Mouse (Mus musculus) midbrain, embryonic 13.5 days (tissue): ENCODE results near the gene Lrriq3. TPM values are rescaled to one million over a fixed set of nuclear protein-coding genes. Genes with fewer than 3 reads are reported as not detected.

ENCODE experiments used
- ATAC-seq: fragments of 200-750 bp; cut with Nextera tagmentation; 2 replicates; pipeline ENCODE4 v1.8.0; 2017; ENCODE audit warnings: mild to moderate bottlenecking, moderate TSS enrichment, moderate library complexity
- H3K27ac ChIP-seq: fragments of 300-500 bp; sonication (generic); 2 replicates; pipeline ENCODE4 v1.5.1; 2015; ENCODE audit warnings: inconsistent platforms, mild to moderate bottlenecking, moderate library complexity
- H3K27me3 ChIP-seq: fragments of 300-500 bp; sonication (generic); 2 replicates; pipeline ENCODE4 v1.6.1; 2015; ENCODE audit warnings: mild to moderate bottlenecking, inconsistent platforms
- H3K36me3 ChIP-seq: fragments of 300-500 bp; sonication (generic); 2 replicates; pipeline ENCODE4 v1.6.1; 2015; ENCODE audit warnings: mild to moderate bottlenecking, inconsistent platforms
- H3K4me1 ChIP-seq: fragments of 300-500 bp; sonication (generic); replicated peaks from 2 replicates; pipeline ENCODE4 v1.6.1; 2015; ENCODE audit warnings: inconsistent platforms
- H3K4me2 ChIP-seq: fragments of 300-500 bp; sonication (generic); replicated peaks from 2 replicates; pipeline ENCODE4 v1.6.1; 2015; ENCODE audit warnings: moderate library complexity, mild to moderate bottlenecking, inconsistent platforms
- H3K4me3 ChIP-seq: fragments of 300-500 bp; sonication (generic); replicated peaks from 2 replicates; pipeline ENCODE4 v1.5.1; 2015; ENCODE audit warnings: mild to moderate bottlenecking, inconsistent platforms
- H3K9ac ChIP-seq: fragments of 300-500 bp; sonication (generic); replicated peaks from 2 replicates; pipeline ENCODE4 v1.6.1; 2015; ENCODE audit warnings: mild to moderate bottlenecking, inconsistent platforms
- H3K9me3 ChIP-seq: fragments of 300-500 bp; sonication (generic); 2 replicates; pipeline ENCODE4 v1.6.1; 2016; ENCODE audit warnings: mild to moderate bottlenecking, inconsistent platforms
- WGBS: fragments of 180-500 bp; shearing (Covaris S2); methylation state at CpG from one replicate; pipeline ENCODE4 v1.1.7; 2015; 5-methylcytosine and 5-hydroxymethylcytosine counted together
- polyA plus RNA-seq: library from polyadenylated mRNA; unstranded; fragments of >200 nt; fragmentation: Nextera tagmentation; extraction: Ambion mirVana; gene quantifications from 2 replicates; pipeline ENCODE4 v1.2.1, GENCODE M21; 2015

Gene Lrriq3
- 1.1 and 1.6 TPM in 2 replicates for polyA plus RNA-seq

GRCm38 (mm10) chr3:155093116-155093956, at the start of gene Lrriq3, which contains the start of gene Fpgt:
Gene Lrriq3 (plus strand): TSS chr3:155093434.
Gene Fpgt (minus strand): TSS chr3:155093403.
- Histone ChIP-seq H3K9me3 (no peaks in the 10 kb centered on the region), H3K27me3 (no peaks in the 10 kb centered on the region), H3K9ac (peak within 1 kb of the TSS; percentile 76), H3K27ac (peak within 1 kb of the TSS; percentile 91), H3K4me3 (peak within 1 kb of the TSS; percentile 54), H3K4me1 (peaks cover 10% of the 10 kb centered on the region), H3K36me3 (no peaks in the 10 kb centered on the region), H3K4me2 (peak within 1 kb of the TSS; percentile 59)
- under 1% methylated on average over 47 of the region's 47 CpGs for WGBS
- peak; percentile 99 for ATAC-seq

GRCm38 (mm10) chr3:155052021-155052420, 41.2 kb upstream of the Lrriq3 start:
- H3K4me3 ChIP-seq, result no peak overlapping the region
- no peak for ATAC-seq
- H3K9me3 ChIP-seq, result no peaks in the 10 kb centered on the region
- no peaks in the 10 kb centered on the region for H3K36me3 ChIP-seq
- no peaks in the 10 kb centered on the region for H3K27me3 ChIP-seq
- no peak overlapping the region for H3K27ac ChIP-seq
- H3K4me1 ChIP-seq, result no peaks in the 10 kb centered on the region
- H3K4me2 ChIP-seq, result no peak overlapping the region
- no peak overlapping the region for H3K9ac ChIP-seq

- H3K27ac ChIP-seq, result no peak overlapping the region
- WGBS, result 70% methylated on average over 1 of the region's 1 CpGs
- no peak overlapping the region for H3K4me2 ChIP-seq
- no peak for ATAC-seq
- no peaks in the 10 kb centered on the region for H3K9me3 ChIP-seq
- H3K4me1 ChIP-seq, result no peaks in the 10 kb centered on the region
- no peak overlapping the region for H3K4me3 ChIP-seq
- H3K9ac ChIP-seq, result no peak overlapping the region
- H3K27me3 ChIP-seq, result no peaks in the 10 kb centered on the region
- H3K36me3 ChIP-seq, result no peaks in the 10 kb centered on the region
Measured at GRCm38 (mm10) chr3:155053189-155053588, 40.0 kb upstream of the Lrriq3 start.

GRCm38 (mm10) chr3:155055231-155055916, 37.9 kb upstream of the Lrriq3 start, which contains the start of gene Tnni3k:
Gene Tnni3k (minus strand): TSS chr3:155055407.
- no peaks in the 10 kb centered on the region for H3K27me3 ChIP-seq
- no peak within 1 kb of the TSS for H3K4me2 ChIP-seq
- no peak for ATAC-seq
- no peaks in the 10 kb centered on the region for H3K9me3 ChIP-seq
- H3K4me3 ChIP-seq, result no peak within 1 kb of the TSS
- H3K4me1 ChIP-seq, result no peaks in the 10 kb centered on the region
- no peak within 1 kb of the TSS for H3K27ac ChIP-seq
- no peak within 1 kb of the TSS for H3K9ac ChIP-seq
- WGBS, result 83% methylated on average over 6 of the region's 6 CpGs
- H3K36me3 ChIP-seq, result no peaks in the 10 kb centered on the region

GRCm38 (mm10) chr3:155056606-155057005, 36.6 kb upstream of the Lrriq3 start:
- no peak overlapping the region for H3K9ac ChIP-seq
- no peak overlapping the region for H3K27ac ChIP-seq
- ATAC-seq, result no peak
- H3K4me3 ChIP-seq, result no peak overlapping the region
- H3K27me3 ChIP-seq, result no peaks in the 10 kb centered on the region
- H3K9me3 ChIP-seq, result no peaks in the 10 kb centered on the region
- no peaks in the 10 kb centered on the region for H3K36me3 ChIP-seq
- H3K4me2 ChIP-seq, result no peak overlapping the region
- no peaks in the 10 kb centered on the region for H3K4me1 ChIP-seq

GRCm38 (mm10) chr3:155057566-155057965, 35.7 kb upstream of the Lrriq3 start:
- no peaks in the 10 kb centered on the region for H3K4me1 ChIP-seq
- no peaks in the 10 kb centered on the region for H3K36me3 ChIP-seq
- no peak overlapping the region for H3K9ac ChIP-seq
- no peak for ATAC-seq
- no peaks in the 10 kb centered on the region for H3K27me3 ChIP-seq
- H3K4me2 ChIP-seq, result no peak overlapping the region
- no peak overlapping the region for H3K27ac ChIP-seq
- H3K4me3 ChIP-seq, result no peak overlapping the region
- H3K9me3 ChIP-seq, result no peaks in the 10 kb centered on the region

GRCm38 (mm10) chr3:155058800-155059448, 34.3 kb upstream of the Lrriq3 start:
- ATAC-seq, result no peak
- no peaks in the 10 kb centered on the region for H3K9me3 ChIP-seq
- no peak overlapping the region for H3K4me3 ChIP-seq
- WGBS, result 87% methylated on average over 6 of the region's 6 CpGs
- no peaks in the 10 kb centered on the region for H3K4me1 ChIP-seq
- no peak overlapping the region for H3K27ac ChIP-seq
- H3K4me2 ChIP-seq, result no peak overlapping the region
- no peaks in the 10 kb centered on the region for H3K27me3 ChIP-seq
- no peak overlapping the region for H3K9ac ChIP-seq
- H3K36me3 ChIP-seq, result no peaks in the 10 kb centered on the region

GRCm38 (mm10) chr3:155059449-155059822, 33.8 kb upstream of the Lrriq3 start:
- ATAC-seq, result no peak
- H3K4me2 ChIP-seq, result no peak overlapping the region

GRCm38 (mm10) chr3:155077908-155078307, 15.3 kb upstream of the Lrriq3 start:
- Histone ChIP-seq H3K27ac (no peak overlapping the region), H3K9ac (no peak overlapping the region), H3K4me3 (no peak overlapping the region), H3K4me2 (no peak overlapping the region), H3K9me3 (no peaks in the 10 kb centered on the region), H3K27me3 (no peaks in the 10 kb centered on the region), H3K36me3 (no peaks in the 10 kb centered on the region), H3K4me1 (no peaks in the 10 kb centered on the region)
- ATAC-seq, result no peak
- 85% methylated on average over 4 of the region's 4 CpGs for WGBS

More at GRCm38 (mm10) chr3:155059449-155059822, 33.8 kb upstream of the Lrriq3 start:
- Histone ChIP-seq H3K4me3 (no peak overlapping the region), H3K4me1 (no peaks in the 10 kb centered on the region), H3K9ac (no peak overlapping the region), H3K27ac (no peak overlapping the region), H3K27me3 (no peaks in the 10 kb centered on the region), H3K36me3 (no peaks in the 10 kb centered on the region), H3K9me3 (no peaks in the 10 kb centered on the region)

- H3K4me3 ChIP-seq, result peak overlapping the region; percentile 54
- H3K9me3 ChIP-seq, result no peaks in the 10 kb centered on the region
- H3K9ac ChIP-seq, result peak overlapping the region; percentile 70; the same call in 1 of the 2 replicates
- WGBS, result 96% methylated on average over 6 of the region's 6 CpGs
- H3K36me3 ChIP-seq, result peaks cover 7% of the 10 kb centered on the region
- H3K27me3 ChIP-seq, result no peaks in the 10 kb centered on the region
- peak overlapping the region; percentile 59 for H3K4me2 ChIP-seq
- H3K4me1 ChIP-seq, result peaks cover 10% of the 10 kb centered on the region
- no peak for ATAC-seq
- no peak overlapping the region for H3K27ac ChIP-seq
Measured at GRCm38 (mm10) chr3:155092081-155092480, 1.2 kb upstream of the Lrriq3 start.

- no peaks in the 10 kb centered on the region for H3K4me1 ChIP-seq
- no peak overlapping the region for H3K4me3 ChIP-seq
- H3K27ac ChIP-seq, result no peak overlapping the region
- H3K4me2 ChIP-seq, result no peak overlapping the region
- ATAC-seq, result no peak
- no peak overlapping the region for H3K9ac ChIP-seq
- 86% methylated on average over 1 of the region's 1 CpGs for WGBS
- H3K9me3 ChIP-seq, result no peaks in the 10 kb centered on the region
- no peaks in the 10 kb centered on the region for H3K36me3 ChIP-seq
- H3K27me3 ChIP-seq, result no peaks in the 10 kb centered on the region
Measured at GRCm38 (mm10) chr3:155099266-155099665, 6.0 kb downstream of the Lrriq3 start.

GRCm38 (mm10) chr3:155105957-155106356, 12.7 kb downstream of the Lrriq3 start:
- peak; percentile 48; the same call in 1 of the 2 replicates for ATAC-seq
- no peak overlapping the region for H3K4me3 ChIP-seq
- H3K4me2 ChIP-seq, result no peak overlapping the region
- no peak overlapping the region for H3K9ac ChIP-seq
- no peak overlapping the region for H3K27ac ChIP-seq
- H3K9me3 ChIP-seq, result no peaks in the 10 kb centered on the region
- H3K36me3 ChIP-seq, result no peaks in the 10 kb centered on the region
- no peaks in the 10 kb centered on the region for H3K4me1 ChIP-seq
- 69% methylated on average over 1 of the region's 1 CpGs for WGBS
- H3K27me3 ChIP-seq, result no peaks in the 10 kb centered on the region
